Mouse (Mus musculus): Measurements from ENCODE around the gene Cd300lg. TPM values are rescaled to one million over a fixed set of nuclear protein-coding genes. Genes with fewer than 3 reads are reported as not detected.
A peak's percentile ranks its signal among the peaks of the same experiment; 100 is the strongest.

The Cd300lg gene
- polyA plus RNA-seq, 1 experiment, result 7.8 TPM

GRCm38 (mm10) chr11:102086331-102086730 lies 45.0 kb downstream of the Cd300lg start:
- no peak for DNase-seq
- WGBS, result 21% methylated on average over 3 of the region's 3 CpGs
- TF ChIP-seq CTCF (IDR thresholded peaks at IDR 0.05; ENCODE audit: insufficient read depth, low read length) (no peak), POLR2A (IDR thresholded peaks at IDR 0.05; ENCODE audit: borderline replicate concordance, extremely low read depth, low read depth, low read length) (no peak)

GRCm38 (mm10) chr11:102087081-102087751 lies 45.9 kb downstream of the Cd300lg start:
- TF ChIP-seq POLR2A (IDR thresholded peaks at IDR 0.05; ENCODE audit: borderline replicate concordance, extremely low read depth, low read depth, low read length), result peak; percentile 8; the same call in 1 of the 2 replicates
- no peak for TF ChIP-seq CTCF (IDR thresholded peaks at IDR 0.05; ENCODE audit: insufficient read depth, low read length)
- Histone ChIP-seq H3K4me1 (ENCODE audit: control insufficient read depth, insufficient read depth, low read length) (peaks cover 8% of the 10 kb centered on the region; the same call in 1 of the 2 replicates), H3K4me3 (replicated peaks; ENCODE audit: extremely low read depth, low read depth, low read length) (peak overlapping the region; percentile 85)
- peak; percentile 62 for DNase-seq
- whole genome bisulfite sequencing, result under 1% methylated on average over 39 of the region's 39 CpGs

More at GRCm38 (mm10) chr11:102086331-102086730, 45.0 kb downstream of the Cd300lg start:
- Histone ChIP-seq H3K4me3 (replicated peaks; ENCODE audit: extremely low read depth, low read depth, low read length) (no peak overlapping the region), H3K4me1 (ENCODE audit: control insufficient read depth, insufficient read depth, low read length) (peaks cover 8% of the 10 kb centered on the region; the same call in 1 of the 2 replicates)

- WGBS, result under 1% methylated on average over 49 of the region's 49 CpGs
- DNase-seq, result peak; percentile 60
- Histone ChIP-seq H3K4me1 (ENCODE audit: control insufficient read depth, insufficient read depth, low read length) (peaks cover 8% of the 10 kb centered on the region; the same call in 1 of the 2 replicates), H3K4me3 (replicated peaks; ENCODE audit: extremely low read depth, low read depth, low read length) (peak within 1 kb of the TSS; percentile 85)
- TF ChIP-seq POLR2A (IDR thresholded peaks at IDR 0.05; ENCODE audit: borderline replicate concordance, extremely low read depth, low read depth, low read length), result peak; percentile 56; the same call in 1 of the 2 replicates
- TF ChIP-seq CTCF (IDR thresholded peaks at IDR 0.05; ENCODE audit: insufficient read depth, low read length), result no peak
Observed at GRCm38 (mm10) chr11:102087931-102088898, 46.9 kb downstream of the Cd300lg start, which contains the start of gene Mpp2. Gene Mpp2, minus strand, starts transcription at chr11:102088515.

GRCm38 (mm10) chr11:102089088-102089808 lies 47.9 kb downstream of the Cd300lg start:
- TF ChIP-seq POLR2A (IDR thresholded peaks at IDR 0.05; ENCODE audit: borderline replicate concordance, extremely low read depth, low read depth, low read length), result no peak
- TF ChIP-seq CTCF (IDR thresholded peaks at IDR 0.05; ENCODE audit: insufficient read depth, low read length), result peak; percentile 31; the same call in 1 of the 2 replicates
- H3K4me1 ChIP-seq (ENCODE audit: control insufficient read depth, insufficient read depth, low read length), result peaks cover 8% of the 10 kb centered on the region; the same call in 1 of the 2 replicates
- H3K4me3 ChIP-seq (replicated peaks; ENCODE audit: extremely low read depth, low read depth, low read length), result peak overlapping the region; percentile 52
- DNase-seq, result peak; percentile 48
- 3% methylated on average over 20 of the region's 20 CpGs for WGBS

- H3K4me1 ChIP-seq (ENCODE audit: control insufficient read depth, insufficient read depth, low read length), result no peaks in the 10 kb centered on the region
- no peak overlapping the region for H3K4me3 ChIP-seq (replicated peaks; ENCODE audit: extremely low read depth, low read depth, low read length)
- 83% methylated on average over 3 of the region's 3 CpGs for WGBS
- TF ChIP-seq POLR2A (IDR thresholded peaks at IDR 0.05; ENCODE audit: borderline replicate concordance, extremely low read depth, low read depth, low read length), result no peak
- TF ChIP-seq CTCF (IDR thresholded peaks at IDR 0.05; ENCODE audit: insufficient read depth, low read length), result no peak
- no peak for DNase-seq
Observed at GRCm38 (mm10) chr11:102095676-102096075, 54.4 kb downstream of the Cd300lg start.

GRCm38 (mm10) chr11:102096446-102096845 lies 55.1 kb downstream of the Cd300lg start:
- no peak overlapping the region for H3K4me3 ChIP-seq (replicated peaks; ENCODE audit: extremely low read depth, low read depth, low read length)
- no peak for TF ChIP-seq POLR2A (IDR thresholded peaks at IDR 0.05; ENCODE audit: borderline replicate concordance, extremely low read depth, low read depth, low read length)
- TF ChIP-seq CTCF (IDR thresholded peaks at IDR 0.05; ENCODE audit: insufficient read depth, low read length), result no peak
- H3K4me1 ChIP-seq (ENCODE audit: control insufficient read depth, insufficient read depth, low read length), result no peaks in the 10 kb centered on the region
- DNase-seq, result no peak
- WGBS, result 52% methylated on average over 5 of the region's 5 CpGs

DNA sequence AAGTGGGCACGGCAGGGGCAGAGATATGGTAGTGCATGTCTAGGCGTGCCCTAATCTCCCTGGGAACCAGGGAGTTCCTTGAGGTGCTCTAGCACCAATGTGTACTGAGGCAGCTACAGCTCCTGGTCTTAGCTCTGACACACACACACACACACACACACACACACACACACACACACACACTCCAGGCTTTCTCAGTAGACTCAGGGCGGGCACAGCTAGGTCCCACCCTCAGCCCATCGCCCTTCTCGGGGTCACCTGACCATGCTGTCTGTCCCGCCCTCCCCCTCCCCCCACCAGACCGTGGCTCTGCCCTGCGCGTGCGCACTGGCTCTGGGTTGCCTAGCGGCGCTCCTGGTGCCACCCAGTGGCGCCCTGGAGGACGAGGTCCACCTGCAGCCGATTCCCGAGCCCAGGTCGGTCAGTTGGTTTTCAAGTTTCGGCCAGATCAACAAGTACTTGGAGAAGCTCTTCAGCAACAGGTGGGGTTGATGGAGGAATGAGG lies 55.6 kb downstream of the Cd300lg start:
- WGBS, result 2% methylated on average over 18 of the region's 18 CpGs
- TF ChIP-seq CTCF (IDR thresholded peaks at IDR 0.05; ENCODE audit: insufficient read depth, low read length) (no peak), POLR2A (IDR thresholded peaks at IDR 0.05; ENCODE audit: borderline replicate concordance, extremely low read depth, low read depth, low read length) (no peak)
- Histone ChIP-seq H3K4me3 (replicated peaks; ENCODE audit: extremely low read depth, low read depth, low read length) (peak overlapping the region; percentile 8), H3K4me1 (ENCODE audit: control insufficient read depth, insufficient read depth, low read length) (no peaks in the 10 kb centered on the region)
- peak; percentile 54 for DNase-seq

- 75% methylated on average over 4 of the region's 4 CpGs for WGBS
- no peak for DNase-seq
- TF ChIP-seq POLR2A (IDR thresholded peaks at IDR 0.05; ENCODE audit: borderline replicate concordance, extremely low read depth, low read depth, low read length) (no peak), CTCF (IDR thresholded peaks at IDR 0.05; ENCODE audit: insufficient read depth, low read length) (no peak)
- no peaks in the 10 kb centered on the region for H3K4me1 ChIP-seq (ENCODE audit: control insufficient read depth, insufficient read depth, low read length)
- H3K4me3 ChIP-seq (replicated peaks; ENCODE audit: extremely low read depth, low read depth, low read length), result no peak within 1 kb of the TSS
Observed at GRCm38 (mm10) chr11:102101219-102101618, 59.9 kb downstream of the Cd300lg start, which contains the start of gene Ppy. Gene Ppy, minus strand, starts transcription at chr11:102101319.

Data from lung, adult 2 months (tissue).